Mouse (Mus musculus): ENCODE data around the gene Sertad3. TPM values are rescaled to one million over a fixed set of nuclear protein-coding genes. Genes with fewer than 3 reads are reported as not detected.
A peak's percentile ranks its signal among the peaks of the same experiment; 100 is the strongest.

Sertad3 gene
- polyA plus RNA-seq, 1 experiment from 2014 or later = 9.9 TPM

DNA sequence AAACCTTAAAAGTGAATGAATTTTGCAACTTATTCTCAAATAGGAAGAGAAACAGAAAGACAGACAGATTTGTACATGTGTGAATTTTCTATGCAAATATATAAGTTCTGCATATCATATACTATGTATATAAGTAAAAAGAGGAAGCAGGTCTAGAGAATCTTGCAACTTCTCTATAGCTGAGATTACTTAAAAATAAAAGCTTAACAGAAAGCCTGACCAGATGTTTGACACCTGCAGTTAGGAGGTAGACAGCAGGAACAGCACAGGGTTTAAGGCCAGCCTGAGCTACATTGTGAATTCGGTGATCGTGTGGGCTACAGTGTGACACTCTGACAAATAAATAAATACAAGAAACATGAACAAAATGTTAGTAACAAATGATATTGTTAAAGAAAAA lies 22.2 kb upstream of the Sertad3 start:
- WGBS (ENCODE audit: missing documents) = 0% methylated on average over 2 of the region's 2 CpGs

DNA sequence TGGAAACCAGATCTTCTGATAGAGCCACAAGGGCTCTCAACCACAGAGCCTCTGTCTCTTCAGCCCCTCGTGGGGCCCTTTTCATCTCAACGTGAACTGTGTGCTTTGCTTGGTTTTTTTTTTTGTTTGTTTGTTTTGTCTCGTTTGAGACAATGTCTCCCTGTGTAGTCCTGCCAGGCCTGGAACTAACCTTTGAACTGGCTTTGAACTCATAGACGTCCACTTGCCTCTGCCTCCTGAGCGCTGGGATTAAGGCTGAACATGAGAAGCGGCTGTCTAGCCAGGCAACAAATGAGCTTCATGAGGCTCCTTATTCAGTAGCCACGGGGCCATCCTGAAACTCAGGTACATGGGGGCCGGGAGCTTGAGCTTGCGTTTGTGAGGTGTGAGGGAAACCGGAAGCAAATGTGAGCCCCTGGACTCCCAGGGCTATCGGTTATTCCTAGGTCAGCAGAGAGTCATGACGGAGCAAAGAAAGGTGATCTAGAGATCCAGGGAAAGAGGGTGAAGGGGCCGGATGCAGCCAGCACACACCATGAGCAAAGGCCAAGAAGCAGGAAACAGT lies 21.3 kb upstream of the Sertad3 start:
- Histone ChIP-seq H3K79me2 (ENCODE audit: inconsistent target) (peaks cover 90% of the 10 kb centered on the region), H3K27ac (no peak overlapping the region), H3K4me3 (ENCODE audit: inconsistent target) (no peak overlapping the region), H3K36me3 (ENCODE audit: inconsistent target) (no peaks in the 10 kb centered on the region)
- WGBS (ENCODE audit: missing documents) = 90% methylated on average over 12 of the region's 13 CpGs

More for the DNA sequence above, 22.2 kb upstream of the Sertad3 start:
- Histone ChIP-seq H3K36me3 (ENCODE audit: inconsistent target) (no peaks in the 10 kb centered on the region), H3K4me3 (ENCODE audit: inconsistent target) (no peak overlapping the region), H3K27ac (peak overlapping the region; percentile 95), H3K79me2 (ENCODE audit: inconsistent target) (peaks cover 81% of the 10 kb centered on the region)

DNA sequence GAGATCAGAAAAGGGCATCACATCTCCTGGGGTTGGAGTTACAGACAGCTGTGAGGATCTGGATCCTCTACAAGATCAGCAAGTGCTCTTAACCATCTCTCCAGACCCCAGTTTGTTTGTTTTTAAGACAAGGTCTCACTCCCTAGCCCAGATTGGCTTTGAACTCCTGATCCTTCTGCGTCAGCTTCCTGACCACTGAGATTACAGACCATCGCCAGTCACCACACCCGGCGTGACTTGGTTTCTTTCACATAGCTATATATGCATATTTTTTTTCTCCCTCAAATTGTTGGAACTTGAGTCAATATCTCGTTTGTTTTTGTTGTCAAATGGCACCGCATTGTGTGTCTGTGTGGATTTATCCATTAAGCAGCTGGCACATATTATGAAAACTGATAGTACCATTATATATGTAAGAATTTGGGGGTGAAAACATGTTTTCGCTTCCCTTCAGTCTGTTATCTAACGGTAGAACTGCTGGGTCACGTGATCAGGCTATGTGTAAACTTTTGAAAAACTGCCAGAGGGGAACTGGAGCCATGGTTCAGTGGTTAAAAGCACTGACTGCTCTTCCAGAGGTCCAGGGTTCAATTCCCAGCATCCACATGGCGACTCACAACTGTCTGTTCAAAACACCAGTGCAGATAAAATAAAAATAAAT lies 19.0 kb upstream of the Sertad3 start:
- Histone ChIP-seq H3K27ac (0 out of 2 replicates have a peak overlapping the region, but pooled peaks have one; percentile 13), H3K4me3 (ENCODE audit: inconsistent target) (no peak overlapping the region)

DNA sequence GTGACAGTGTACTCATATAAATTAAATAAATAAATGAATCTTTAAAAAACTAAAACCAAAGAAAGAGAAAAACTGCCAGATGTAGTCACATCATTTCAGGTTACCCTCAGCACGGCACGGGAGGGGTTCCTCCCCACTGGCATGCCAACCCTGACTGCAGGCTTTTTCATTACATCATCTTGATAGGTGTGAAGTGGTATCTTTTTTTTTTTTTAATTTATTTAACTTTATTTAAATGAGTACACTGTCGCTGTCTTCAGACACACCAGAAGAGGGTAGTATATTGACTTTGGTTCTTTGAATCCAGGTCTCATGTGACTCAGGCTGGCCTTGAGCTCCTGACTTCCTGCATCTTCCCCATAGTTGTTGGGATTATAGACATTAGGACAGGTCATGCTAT lies 18.3 kb upstream of the Sertad3 start:
- Histone ChIP-seq H3K36me3 (ENCODE audit: inconsistent target) (peaks cover 15% of the 10 kb centered on the region; the same call in 1 of the 2 replicates), H3K27ac (no peak overlapping the region), H3K79me2 (ENCODE audit: inconsistent target) (peaks cover 83% of the 10 kb centered on the region), H3K4me3 (ENCODE audit: inconsistent target) (no peak overlapping the region)
- 86% methylated on average over 3 of the region's 3 CpGs for WGBS (ENCODE audit: missing documents)

More for the DNA sequence above, 19.0 kb upstream of the Sertad3 start:
- Histone ChIP-seq H3K36me3 (ENCODE audit: inconsistent target) (peaks cover 8% of the 10 kb centered on the region; the same call in 1 of the 2 replicates), H3K79me2 (ENCODE audit: inconsistent target) (peaks cover 89% of the 10 kb centered on the region)
- WGBS (ENCODE audit: missing documents) = 53% methylated on average over 10 of the region's 10 CpGs

DNA sequence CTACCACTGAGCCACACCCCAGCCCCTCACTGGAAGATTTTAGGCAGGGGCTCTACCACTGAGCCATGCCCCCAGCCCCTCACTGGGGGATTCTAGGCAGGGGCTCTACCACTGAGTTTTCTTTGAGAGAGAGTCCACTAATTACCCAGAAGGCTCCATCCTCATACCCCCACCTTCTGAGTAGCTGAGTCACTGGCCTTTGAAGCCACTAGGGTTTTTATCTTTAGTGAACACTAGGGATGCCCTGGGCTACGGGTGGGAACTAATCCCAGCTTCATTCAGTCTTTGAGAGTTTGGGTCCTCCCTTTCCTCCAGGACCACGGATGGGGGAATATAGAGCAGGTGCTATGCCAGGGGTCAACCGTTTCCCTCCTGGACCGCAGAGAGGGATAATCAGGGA lies 15.0 kb upstream of the Sertad3 start:
- Histone ChIP-seq H3K27ac (no peak overlapping the region), H3K4me3 (ENCODE audit: inconsistent target) (no peak overlapping the region), H3K36me3 (ENCODE audit: inconsistent target) (peaks cover 36% of the 10 kb centered on the region; the same call in 1 of the 2 replicates), H3K79me2 (ENCODE audit: inconsistent target) (peaks cover 51% of the 10 kb centered on the region)
- 89% methylated on average over 4 of the region's 4 CpGs for WGBS (ENCODE audit: missing documents)

DNA sequence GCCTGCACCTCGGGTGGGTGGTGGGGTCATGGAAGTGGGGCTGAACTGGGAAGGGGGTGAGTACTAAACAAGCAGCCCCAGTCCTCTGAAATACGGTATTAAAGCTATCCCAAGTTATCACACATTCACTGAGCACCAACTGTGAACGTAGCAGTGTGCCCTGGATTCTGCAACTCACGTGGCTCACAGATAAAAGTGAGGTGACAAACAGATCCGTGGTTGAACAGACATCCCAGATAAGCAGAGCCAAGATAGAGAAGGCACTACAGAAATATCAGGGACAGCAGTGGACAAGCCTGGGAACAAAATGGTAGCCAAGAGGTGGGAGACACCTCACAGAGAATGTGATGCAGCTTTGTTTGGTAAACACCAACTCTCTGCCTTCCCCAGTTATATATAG lies 13.9 kb upstream of the Sertad3 start:
- Histone ChIP-seq H3K79me2 (ENCODE audit: inconsistent target) (peaks cover 41% of the 10 kb centered on the region), H3K36me3 (ENCODE audit: inconsistent target) (peaks cover 46% of the 10 kb centered on the region; the same call in 1 of the 2 replicates), H3K4me3 (ENCODE audit: inconsistent target) (no peak overlapping the region), H3K27ac (no peak overlapping the region)
- WGBS (ENCODE audit: missing documents) = 95% methylated on average over 5 of the region's 5 CpGs

DNA sequence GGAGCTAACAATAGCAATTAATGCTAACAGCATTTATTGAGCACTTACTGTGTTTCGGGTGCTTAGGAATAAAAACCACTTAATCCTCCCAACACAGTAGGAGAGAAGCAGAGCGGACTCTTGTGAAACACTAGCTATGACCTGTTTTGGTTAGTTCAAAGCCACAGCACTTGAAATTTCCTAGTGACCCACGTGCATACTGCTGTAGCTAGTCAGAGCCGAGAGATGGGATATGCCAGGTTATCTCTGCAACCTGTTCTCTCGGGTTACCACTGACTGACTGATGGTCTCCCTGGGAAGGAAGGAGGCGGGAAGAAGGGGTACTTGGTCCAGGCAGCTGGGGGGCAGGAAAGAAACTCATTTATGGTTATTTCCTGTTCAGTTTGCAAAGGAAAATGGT lies 13.1 kb upstream of the Sertad3 start:
- no peak overlapping the region for H3K27ac ChIP-seq
- peaks cover 33% of the 10 kb centered on the region for H3K79me2 ChIP-seq (ENCODE audit: inconsistent target)
- H3K36me3 ChIP-seq (ENCODE audit: inconsistent target) = peaks cover 51% of the 10 kb centered on the region; the same call in 1 of the 2 replicates
- no peak overlapping the region for H3K4me3 ChIP-seq (ENCODE audit: inconsistent target)
- WGBS (ENCODE audit: missing documents) = 59% methylated on average over 6 of the region's 6 CpGs

DNA sequence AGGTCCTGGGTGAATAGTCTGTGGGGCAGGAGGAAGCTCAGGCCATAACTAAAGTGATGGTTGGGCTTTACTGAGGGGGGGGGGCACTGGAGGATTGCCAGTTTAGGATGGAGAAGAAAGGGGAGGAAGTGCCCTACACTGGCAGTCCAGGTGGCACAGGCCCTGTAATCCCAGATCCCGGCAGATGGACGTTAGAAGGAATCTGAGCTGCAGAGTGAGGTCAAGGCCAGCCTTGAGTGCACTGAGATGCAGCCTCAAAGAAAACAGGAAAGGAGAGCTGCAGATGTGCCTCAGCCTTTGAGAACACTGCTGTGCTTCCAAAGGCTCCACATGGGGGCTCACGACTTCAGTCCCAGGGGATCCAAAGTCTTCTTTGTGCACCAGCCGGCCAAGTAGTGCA lies 5.9 kb upstream of the Sertad3 start:
- 83% methylated on average over 4 of the region's 4 CpGs for WGBS (ENCODE audit: missing documents)
- Histone ChIP-seq H3K79me2 (ENCODE audit: inconsistent target) (no peaks in the 10 kb centered on the region), H3K36me3 (ENCODE audit: inconsistent target) (peaks cover 30% of the 10 kb centered on the region; the same call in 1 of the 2 replicates), H3K27ac (no peak overlapping the region), H3K4me3 (ENCODE audit: inconsistent target) (no peak overlapping the region)

DNA sequence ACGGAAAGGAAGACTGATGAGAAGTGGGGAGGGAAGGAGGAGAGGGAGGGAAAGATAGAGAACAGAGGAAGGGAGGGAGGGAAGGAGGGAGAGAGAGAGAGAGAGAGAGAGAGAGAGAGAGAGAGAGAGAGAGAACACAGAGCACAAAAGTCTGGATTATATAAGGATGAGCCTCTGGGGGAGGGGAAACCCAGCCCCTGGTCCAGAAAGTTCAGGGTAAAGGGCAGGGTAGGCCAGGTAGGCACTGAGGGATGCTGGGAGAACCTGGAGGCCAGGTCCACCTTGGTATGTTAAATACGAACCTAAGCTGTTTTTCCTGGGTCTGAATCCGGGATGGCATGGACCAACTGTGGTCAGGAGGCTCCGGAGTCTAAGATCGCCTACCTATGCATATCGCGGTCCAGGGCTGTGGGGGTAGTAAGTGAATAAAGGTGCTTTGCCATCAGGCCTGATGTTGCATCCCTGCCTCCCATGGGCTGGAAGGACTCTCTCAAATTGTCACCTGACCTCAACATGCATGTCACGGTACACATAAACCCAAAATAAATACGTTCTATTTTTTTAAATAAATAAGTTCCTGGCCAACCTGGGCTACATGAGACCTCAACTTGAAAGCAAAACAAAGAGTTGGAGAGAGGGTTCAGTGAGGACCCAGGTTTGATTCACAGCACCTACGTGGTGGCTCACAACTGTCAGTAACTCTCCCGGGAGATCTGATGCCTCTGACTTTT lies 2.0 kb upstream of the Sertad3 start:
- 93% methylated on average over 11 of the region's 11 CpGs for WGBS (ENCODE audit: missing documents)
- Histone ChIP-seq H3K36me3 (ENCODE audit: inconsistent target) (peaks cover 7% of the 10 kb centered on the region), H3K27ac (no peak overlapping the region), H3K4me3 (ENCODE audit: inconsistent target) (no peak overlapping the region), H3K79me2 (ENCODE audit: inconsistent target) (peaks cover 19% of the 10 kb centered on the region)

DNA sequence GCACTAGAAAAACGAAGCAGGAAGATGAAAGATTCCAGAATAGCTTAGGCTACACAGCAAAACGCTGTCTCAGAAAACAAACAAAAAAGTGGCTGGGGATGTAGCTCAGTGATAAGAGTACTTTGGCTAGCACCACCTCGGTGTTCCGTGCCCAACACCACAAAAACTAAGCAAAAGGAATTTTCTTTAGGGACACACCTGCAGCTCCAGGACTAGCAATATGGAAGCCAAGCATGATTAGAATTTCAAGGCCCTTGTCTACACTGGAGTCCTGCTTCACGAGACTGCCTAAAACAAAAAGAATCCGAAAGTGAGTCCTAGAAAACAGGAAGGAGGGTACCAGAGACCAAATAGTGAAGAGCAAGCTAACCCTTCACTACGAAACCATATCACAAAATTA lies 972 bp upstream of the Sertad3 start:
- peaks cover 24% of the 10 kb centered on the region for H3K79me2 ChIP-seq (ENCODE audit: inconsistent target)
- 3% methylated on average over 7 of the region's 7 CpGs for WGBS (ENCODE audit: missing documents)
- H3K36me3 ChIP-seq (ENCODE audit: inconsistent target) = peaks cover 13% of the 10 kb centered on the region
- H3K4me3 ChIP-seq (ENCODE audit: inconsistent target) = peak overlapping the region; percentile 96
- H3K27ac ChIP-seq = peak overlapping the region; percentile 78

DNA sequence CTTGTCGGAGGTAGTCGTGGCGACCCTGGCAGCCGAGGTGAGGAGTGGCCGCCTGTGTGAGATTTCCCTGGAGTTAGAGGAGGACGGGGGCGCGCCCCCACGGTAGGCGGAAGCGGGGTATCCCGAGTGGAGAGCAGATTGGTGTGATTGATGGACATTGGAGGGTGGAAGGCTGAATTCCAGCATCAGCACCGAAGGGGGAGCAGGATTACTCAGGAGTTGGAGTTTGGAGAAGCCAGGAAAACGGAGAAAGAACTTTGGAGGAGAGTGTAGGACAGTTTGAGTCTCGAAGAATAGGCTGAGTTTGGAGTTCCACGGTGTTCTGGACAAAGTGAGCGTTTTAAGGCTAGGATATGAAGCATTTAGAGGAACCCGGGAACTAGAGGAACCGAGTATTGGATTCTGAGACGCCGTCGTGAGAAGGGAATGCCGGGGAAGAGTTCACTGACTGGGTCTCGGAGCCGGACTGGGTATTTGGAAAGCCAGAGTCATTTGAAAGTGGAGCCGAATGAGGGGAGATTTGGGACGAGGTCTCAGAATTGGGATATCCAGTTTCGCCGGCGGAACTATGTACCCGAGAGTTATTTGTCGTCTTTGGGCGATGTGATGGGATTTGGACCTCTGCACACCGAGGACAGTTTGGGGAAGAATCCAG lies 394 bp downstream of the Sertad3 start:
- peaks cover 24% of the 10 kb centered on the region for H3K79me2 ChIP-seq (ENCODE audit: inconsistent target)
- peak overlapping the region; percentile 78 for H3K27ac ChIP-seq
- H3K4me3 ChIP-seq (ENCODE audit: inconsistent target) = peak overlapping the region; percentile 96
- H3K36me3 ChIP-seq (ENCODE audit: inconsistent target) = peaks cover 13% of the 10 kb centered on the region
- WGBS (ENCODE audit: missing documents) = 1% methylated on average over 34 of the region's 34 CpGs

DNA sequence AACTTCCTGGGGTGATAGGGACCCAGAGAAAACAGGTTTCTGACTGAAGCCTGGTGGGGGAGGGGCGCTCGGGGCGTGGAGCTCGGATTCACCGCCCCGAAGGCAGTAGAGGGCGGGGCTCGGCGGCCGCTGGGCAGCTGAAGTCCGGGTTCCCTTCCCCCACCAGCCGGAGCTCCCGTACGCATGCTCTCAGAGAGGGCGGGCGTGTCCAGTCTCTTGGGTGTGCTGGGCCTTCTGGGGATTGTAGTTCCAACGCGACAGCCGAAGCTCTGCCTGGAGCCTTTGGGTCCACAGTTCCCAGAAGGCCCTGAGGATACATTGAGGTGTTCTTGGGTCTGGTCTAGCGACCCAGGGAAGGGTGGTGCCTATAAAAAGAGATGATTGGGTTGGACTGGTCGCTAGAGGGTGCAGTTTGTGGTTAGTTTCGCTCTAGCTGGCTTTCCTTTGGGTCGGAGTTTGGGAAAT lies 954 bp downstream of the Sertad3 start:
- H3K4me3 ChIP-seq (ENCODE audit: inconsistent target) = peak overlapping the region; percentile 96
- peaks cover 24% of the 10 kb centered on the region for H3K79me2 ChIP-seq (ENCODE audit: inconsistent target)
- H3K36me3 ChIP-seq (ENCODE audit: inconsistent target) = peaks cover 13% of the 10 kb centered on the region
- 0% methylated on average over 23 of the region's 23 CpGs for WGBS (ENCODE audit: missing documents)
- peak overlapping the region; percentile 78 for H3K27ac ChIP-seq

DNA sequence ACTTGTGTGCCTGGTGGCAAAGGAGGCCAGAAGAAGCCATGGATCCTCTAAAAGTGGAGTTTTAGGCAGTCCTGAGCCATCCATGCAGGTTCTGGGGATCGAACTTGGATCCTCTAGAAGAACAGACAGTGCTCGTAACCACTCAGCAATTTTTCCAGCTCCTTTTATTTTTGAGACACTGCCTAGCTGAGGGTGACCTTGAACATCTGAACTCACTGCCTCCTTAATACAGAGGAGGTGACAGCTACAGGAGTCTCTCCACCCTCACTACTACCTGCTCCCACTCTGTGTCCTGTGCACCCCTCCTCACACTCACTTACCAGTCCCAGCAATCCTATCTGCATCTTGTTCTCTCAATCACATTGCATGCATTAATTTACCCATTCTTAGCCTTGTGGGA lies 2.0 kb downstream of the Sertad3 start:
- peaks cover 24% of the 10 kb centered on the region for H3K79me2 ChIP-seq (ENCODE audit: inconsistent target)
- no peak overlapping the region for H3K27ac ChIP-seq
- 100% methylated on average over 2 of the region's 2 CpGs for WGBS (ENCODE audit: missing documents)
- H3K36me3 ChIP-seq (ENCODE audit: inconsistent target) = peaks cover 13% of the 10 kb centered on the region
- H3K4me3 ChIP-seq (ENCODE audit: inconsistent target) = no peak overlapping the region

DNA sequence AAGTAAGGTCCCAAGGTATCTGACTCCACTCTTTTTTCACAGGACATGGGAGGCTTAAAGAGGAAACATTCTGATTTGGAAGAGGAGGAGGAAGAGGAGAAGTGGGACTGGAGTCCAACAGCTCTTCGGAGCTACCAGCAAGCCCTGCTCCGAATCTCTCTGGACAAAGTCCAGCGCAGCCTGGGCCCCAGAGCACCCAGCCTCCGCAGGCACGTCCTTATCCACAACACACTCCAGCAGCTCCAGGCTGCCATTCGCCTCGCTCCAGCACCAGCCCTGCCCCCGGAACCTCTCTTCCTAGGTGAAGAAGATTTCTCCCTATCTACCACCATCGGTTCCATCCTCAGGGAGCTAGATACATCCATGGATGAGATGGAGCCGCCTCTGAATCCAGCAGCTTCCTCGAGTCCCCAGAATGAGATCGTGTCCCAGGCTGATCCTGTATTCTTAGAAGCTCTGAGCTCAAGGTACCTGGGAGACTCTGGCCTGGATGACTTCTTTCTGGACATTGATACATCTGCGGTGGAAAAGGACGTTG lies 2.6 kb downstream of the Sertad3 start:
- H3K79me2 ChIP-seq (ENCODE audit: inconsistent target) = peaks cover 24% of the 10 kb centered on the region
- WGBS (ENCODE audit: missing documents) = 96% methylated on average over 14 of the region's 14 CpGs
- H3K36me3 ChIP-seq (ENCODE audit: inconsistent target) = peaks cover 13% of the 10 kb centered on the region
- no peak overlapping the region for H3K4me3 ChIP-seq (ENCODE audit: inconsistent target)
- no peak overlapping the region for H3K27ac ChIP-seq
